Mouse (Mus musculus): ENCODE measurements around the gene Mbd4.
"Not testable (repeated sequence)": the region's sequence is repeated elsewhere in the genome, so short reads cannot be mapped to it uniquely, and the experiment has no call there.

Mbd4 gene

GRCm38 (mm10) chr6:115853091-115853813 lies at the start of gene Mbd4, which contains the start of gene Ift122:
Gene Mbd4 (minus strand): TSS chr6:115853371.
Gene Ift122 (plus strand): TSS chr6:115853470.
- DNase-seq: peak; percentile 99

- no peak for DNase-seq
Measured at GRCm38 (mm10) chr6:115902545-115902944, 49.4 kb upstream of the Mbd4 start.

GRCm38 (mm10) chr6:115901489-115901931 lies 48.3 kb upstream of the Mbd4 start:
- peak; percentile 42 for DNase-seq

GRCm38 (mm10) chr6:115901062-115901461 lies 47.9 kb upstream of the Mbd4 start:
- DNase-seq: peak; percentile 80 to 85

GRCm38 (mm10) chr6:115897926-115898520 lies 44.9 kb upstream of the Mbd4 start:
- DNase-seq: no peak

GRCm38 (mm10) chr6:115897117-115897516 lies 43.9 kb upstream of the Mbd4 start:
- DNase-seq: peak; percentile 50 to 58

- DNase-seq: no peak
Measured at GRCm38 (mm10) chr6:115896346-115896745, 43.2 kb upstream of the Mbd4 start.

- DNase-seq: no peak
Measured at GRCm38 (mm10) chr6:115892363-115892762, 39.2 kb upstream of the Mbd4 start.

GRCm38 (mm10) chr6:115891497-115892061 lies 38.4 kb upstream of the Mbd4 start:
- DNase-seq: no peak

- DNase-seq: no peak
Measured at GRCm38 (mm10) chr6:115891061-115891460, 37.9 kb upstream of the Mbd4 start.

- no peak for DNase-seq
Measured at GRCm38 (mm10) chr6:115890601-115891000, 37.4 kb upstream of the Mbd4 start.

- DNase-seq: no peak
Measured at GRCm38 (mm10) chr6:115888296-115888695, 35.1 kb upstream of the Mbd4 start.

- no peak for DNase-seq
Measured at GRCm38 (mm10) chr6:115886894-115887293, 33.7 kb upstream of the Mbd4 start.

GRCm38 (mm10) chr6:115884018-115884417 lies 30.8 kb upstream of the Mbd4 start:
- DNase-seq: no peak

GRCm38 (mm10) chr6:115880751-115881150 lies 27.6 kb upstream of the Mbd4 start:
- DNase-seq: peak; percentile 49 to 57

- no peak for DNase-seq
Measured at GRCm38 (mm10) chr6:115879736-115880135, 26.6 kb upstream of the Mbd4 start.

GRCm38 (mm10) chr6:115878694-115879093 lies 25.5 kb upstream of the Mbd4 start:
- DNase-seq: no peak

- no peak for DNase-seq
Measured at GRCm38 (mm10) chr6:115877239-115877638, 24.1 kb upstream of the Mbd4 start.

GRCm38 (mm10) chr6:115871318-115871717 lies 18.1 kb upstream of the Mbd4 start:
- DNase-seq: not testable (repeated sequence)

GRCm38 (mm10) chr6:115867157-115867556 lies 14.0 kb upstream of the Mbd4 start:
- DNase-seq: not testable (repeated sequence)

GRCm38 (mm10) chr6:115865246-115865645 lies 12.1 kb upstream of the Mbd4 start:
- no peak for DNase-seq

GRCm38 (mm10) chr6:115863340-115863841 lies 10.2 kb upstream of the Mbd4 start:
- no peak for DNase-seq

GRCm38 (mm10) chr6:115860027-115860556 lies 6.9 kb upstream of the Mbd4 start:
- DNase-seq: no peak

Measured in lung, adult 18-20 months (tissue).